Mouse (Mus musculus) retina, embryonic 14.5 days (tissue): ENCODE measurements around the gene Abcd3.

Experiments
- DNase-seq: peaks from one replicate; pipeline ENCODE4 v3.0.0-alpha.2; 2015; ENCODE audit warnings: low spot score

Gene Abcd3

DNA sequence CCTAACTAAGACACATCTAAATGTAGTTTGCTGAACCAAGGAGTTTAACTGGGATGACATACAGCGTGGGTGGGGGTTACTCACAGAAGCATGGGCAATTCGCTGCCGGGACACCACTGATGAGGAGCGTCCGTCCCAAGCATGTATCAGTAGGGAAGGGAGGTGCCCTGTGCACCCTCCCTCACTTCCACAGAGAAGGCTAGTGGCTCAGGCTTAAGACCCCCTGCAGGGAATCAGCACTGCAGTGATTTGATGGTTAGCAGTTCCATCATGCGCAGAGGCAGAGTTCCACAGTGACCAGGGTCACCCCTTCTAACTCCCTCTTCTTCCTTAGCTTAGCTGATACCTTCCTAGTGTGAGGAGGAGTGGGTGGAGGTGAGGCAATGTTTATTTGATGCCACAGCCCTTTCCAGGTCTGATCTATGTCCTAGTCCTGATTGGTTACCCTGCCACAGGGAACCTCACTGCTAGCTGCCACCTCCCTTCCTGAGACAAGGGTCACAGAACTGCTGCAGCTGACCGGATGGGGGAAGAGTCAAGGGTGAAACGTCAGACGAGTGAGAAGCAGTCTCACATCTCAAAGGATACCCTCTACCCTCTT, 76.3 kb downstream of the Abcd3 start:
- DNase-seq: no peak

DNA sequence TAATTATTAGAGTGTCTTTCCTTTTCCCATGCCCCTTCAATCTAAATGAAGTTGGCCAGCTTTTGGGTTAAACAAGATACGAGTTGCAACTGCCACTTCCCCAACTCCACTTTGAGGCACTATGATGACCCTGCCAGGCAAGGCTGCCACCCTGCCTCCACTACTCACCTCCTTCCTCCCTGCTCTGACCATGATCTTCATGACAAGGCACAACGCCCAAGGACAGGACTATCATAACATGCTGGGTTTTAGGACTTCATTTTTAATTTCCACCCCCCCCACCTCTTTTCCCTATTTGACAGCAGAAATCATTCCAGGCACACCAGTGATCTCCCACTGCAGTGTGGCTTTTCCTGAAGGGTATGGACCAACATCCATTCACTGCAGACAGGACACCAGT, 77.2 kb downstream of the Abcd3 start:
- no peak for DNase-seq

DNA sequence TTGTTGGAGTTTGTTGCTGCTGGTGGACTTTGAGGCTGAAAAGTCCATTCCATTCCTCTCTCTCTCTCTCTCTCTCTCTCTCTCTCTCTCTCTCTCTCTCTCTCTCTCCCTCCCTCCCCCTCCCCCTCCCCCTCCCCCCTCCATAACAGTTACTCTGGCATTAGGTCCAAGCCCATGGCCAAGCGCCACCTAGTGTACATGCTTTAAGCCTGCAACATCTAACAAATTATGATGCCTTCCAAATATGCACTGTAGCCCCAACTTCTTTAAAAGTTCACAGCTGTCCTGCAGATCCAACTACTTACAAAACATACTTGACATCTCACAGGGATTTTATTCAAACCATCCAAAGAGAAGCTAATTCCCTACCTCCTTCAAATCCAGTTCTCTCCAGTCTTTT, 77.6 kb downstream of the Abcd3 start:
- DNase-seq: peak; percentile 48

DNA sequence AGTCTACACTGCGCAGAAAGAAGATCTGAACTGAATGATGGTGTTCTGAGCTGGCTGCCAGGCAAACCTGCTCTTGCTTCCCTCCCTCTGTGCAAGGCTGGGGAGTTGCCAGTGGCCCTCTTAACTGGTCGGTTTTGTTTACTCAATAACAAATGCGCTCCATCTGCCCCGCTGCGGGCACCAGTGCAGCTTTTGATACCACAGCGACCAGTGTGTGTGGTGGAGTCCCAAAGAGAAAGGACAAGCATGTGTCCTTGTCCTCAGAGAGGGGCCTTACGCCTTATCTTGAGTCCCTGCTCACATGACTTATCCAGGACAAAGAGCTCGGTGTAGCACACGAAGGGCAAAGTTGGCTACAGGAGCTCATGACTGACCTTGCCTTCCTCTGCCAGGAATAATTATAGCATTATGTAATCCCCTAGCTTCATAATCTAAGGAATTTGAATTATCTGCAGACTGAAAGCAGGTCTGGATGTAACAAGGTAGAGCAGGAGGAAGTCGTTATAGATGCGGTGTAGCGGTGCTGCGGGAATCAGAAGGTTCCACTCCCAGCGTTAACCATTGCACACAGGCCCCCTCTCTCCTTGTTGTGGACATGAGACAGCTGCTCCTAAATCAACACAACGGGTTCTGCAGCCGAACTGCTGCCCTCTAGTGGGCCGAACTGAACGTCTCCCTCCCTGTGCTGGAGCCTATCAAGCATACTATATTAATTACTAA, 78.9 kb downstream of the Abcd3 start:
- DNase-seq: peak; percentile 86

DNA sequence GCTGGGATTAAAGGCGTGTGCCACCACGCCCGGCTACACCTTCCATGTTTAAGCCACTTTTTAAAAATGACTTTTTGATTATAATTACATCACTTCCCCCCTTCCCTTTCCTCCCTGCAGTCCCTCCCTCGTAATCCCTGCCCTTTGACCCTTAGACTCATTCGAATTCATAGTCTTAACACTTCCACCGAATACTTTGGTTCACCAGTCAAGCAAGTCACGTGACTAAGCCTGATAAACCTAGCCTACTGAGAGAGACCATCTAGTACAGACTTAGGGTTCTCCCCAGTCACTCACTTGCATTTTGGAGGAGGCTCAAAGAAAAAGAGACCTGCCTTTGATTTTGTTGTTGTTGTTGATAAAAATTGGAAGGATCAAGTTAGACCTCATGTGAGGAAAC, 79.6 kb downstream of the Abcd3 start:
- DNase-seq: no peak

- DNase-seq: no peak
Measured at GRCm38 (mm10) chr3:121729678-121730077, 85.4 kb downstream of the Abcd3 start.

GRCm38 (mm10) chr3:121725651-121726050, 89.5 kb downstream of the Abcd3 start:
- DNase-seq: no peak

- DNase-seq: no peak
Measured at GRCm38 (mm10) chr3:121724553-121724952, 90.5 kb downstream of the Abcd3 start.

DNA sequence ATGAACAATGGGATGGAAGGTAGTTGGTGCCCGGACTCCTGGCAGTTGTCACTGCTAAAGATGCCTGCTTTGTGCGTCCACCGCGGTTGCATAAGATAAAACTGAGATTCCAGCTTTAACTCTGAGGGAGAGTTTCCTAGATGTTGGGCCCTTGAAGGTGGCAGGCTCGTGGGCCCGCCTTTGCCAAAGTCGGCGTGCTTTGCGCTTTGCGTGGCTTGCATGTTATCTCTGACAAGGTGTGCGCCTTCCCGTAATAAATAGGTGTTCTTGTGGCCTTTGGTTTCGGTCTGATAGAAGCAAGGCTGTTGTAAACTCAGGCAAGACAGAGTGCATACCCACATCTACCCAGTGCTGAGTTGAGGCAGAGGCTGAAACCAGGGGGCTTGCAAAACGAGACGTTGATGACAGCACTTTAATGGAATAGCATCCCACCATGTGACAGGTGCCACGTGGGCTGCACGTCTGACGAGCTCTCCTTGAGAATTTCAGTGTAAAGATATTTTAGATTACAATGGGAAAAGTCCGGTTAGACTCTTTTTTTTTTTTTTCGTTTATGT, 91.1 kb downstream of the Abcd3 start:
- DNase-seq: no peak

DNA sequence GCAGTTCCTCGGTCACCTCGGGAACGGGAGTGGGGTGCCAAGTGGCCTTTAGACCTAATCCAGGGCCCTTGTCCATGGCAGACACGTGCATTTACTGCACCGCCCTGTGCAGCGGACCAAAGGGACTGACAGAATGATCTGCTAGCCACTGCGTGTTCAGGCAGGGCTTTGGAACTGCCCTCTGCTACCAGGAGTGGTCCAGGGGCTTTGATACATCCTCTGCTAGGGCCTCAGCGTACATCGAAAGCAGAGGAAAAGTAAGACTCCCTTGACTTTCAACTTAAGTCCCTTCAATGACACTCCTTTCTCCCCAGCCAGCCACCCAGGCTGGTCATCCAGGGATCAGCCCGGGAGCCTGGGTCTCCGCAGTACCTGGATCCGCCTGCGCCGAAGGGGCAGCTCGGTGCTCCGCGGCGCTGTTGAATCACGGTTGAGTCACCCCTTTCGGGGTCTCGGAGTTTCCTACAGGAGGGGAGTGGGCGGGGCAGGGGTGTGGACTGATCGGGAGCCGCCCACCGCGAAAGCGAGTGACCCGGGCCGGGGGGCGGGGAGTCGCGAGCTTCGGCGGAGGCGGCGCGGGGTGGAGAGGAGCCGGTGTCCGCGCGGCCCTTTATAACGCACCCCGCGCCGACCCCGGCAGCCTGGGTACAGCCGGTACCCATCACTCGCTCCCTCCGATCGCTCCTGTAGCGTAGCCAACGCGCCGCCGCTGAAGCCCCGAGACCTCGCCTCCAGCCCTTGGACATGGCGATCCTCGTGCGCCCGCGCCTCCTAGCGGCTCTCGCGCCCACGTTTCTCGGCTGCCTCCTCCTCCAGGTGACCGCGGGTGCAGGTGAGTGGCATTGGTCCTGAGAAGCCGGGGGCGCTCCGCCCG, 91.9 kb downstream of the Abcd3 start, which contains the start of gene F3:
TSS of gene F3 (plus strand) at position 567 of the 874 bp plus-strand sequence.
- peak; percentile 80 for DNase-seq

DNA sequence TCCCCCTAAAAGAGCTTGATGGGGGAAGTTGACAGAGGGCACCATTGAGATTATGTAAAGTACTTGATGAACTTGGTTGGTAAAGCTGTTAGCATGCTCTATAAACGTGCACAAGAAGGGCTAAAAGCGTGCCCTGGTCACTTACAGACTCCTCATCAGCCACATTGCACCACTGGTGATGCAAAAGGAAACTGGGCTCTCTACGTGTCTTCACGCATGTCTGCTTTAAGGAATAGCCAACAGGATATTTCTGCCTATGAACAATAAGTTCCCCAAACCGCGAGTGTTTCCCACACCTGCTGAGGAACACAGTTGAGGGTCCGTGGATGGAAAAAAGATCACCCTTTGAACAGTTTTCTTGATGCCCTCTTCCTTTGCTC, 93.4 kb downstream of the Abcd3 start:
- DNase-seq: no peak

DNA sequence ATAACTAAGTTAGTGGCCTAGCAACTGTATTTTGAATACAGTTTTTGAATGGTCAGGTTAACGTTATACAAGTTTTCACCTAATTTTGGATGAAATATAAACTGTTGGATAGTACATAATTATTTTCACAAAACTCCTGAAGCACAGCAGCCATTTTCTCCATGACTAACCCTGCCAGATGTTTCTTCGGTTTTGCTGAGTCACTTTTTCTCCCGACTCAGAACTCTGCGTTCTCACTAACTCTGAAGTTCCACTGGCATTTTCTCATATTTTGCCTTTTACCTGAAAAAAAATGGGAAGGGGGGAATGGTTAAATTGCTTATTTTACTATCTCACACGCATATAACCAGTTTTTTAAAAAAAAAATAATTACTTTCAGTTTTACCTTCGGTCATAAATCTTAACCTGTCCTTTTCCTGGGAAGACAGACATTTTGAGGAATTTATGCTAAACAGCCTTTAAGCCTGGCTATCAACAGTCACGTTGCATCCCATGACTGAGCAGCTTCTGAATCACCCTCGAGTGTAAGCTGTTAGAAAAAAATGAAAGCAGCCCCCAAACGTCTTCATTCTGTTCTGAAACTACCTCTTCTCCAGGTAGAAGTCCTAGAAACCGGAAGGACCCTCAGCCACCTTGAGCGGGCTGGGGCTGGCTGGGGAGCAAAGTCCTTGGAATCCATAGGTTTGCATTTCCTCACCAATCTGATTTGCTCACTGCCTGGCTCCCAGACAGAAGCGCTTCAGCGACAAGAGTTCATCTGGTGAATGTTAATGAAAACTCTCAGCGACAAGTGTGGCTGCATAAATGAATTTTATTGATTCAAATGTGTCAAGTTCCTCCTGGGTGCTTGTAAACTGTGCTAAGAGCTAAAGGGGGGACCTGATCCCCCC, 94.1 kb downstream of the Abcd3 start:
- no peak for DNase-seq

GRCm38 (mm10) chr3:121719701-121720100, 95.4 kb downstream of the Abcd3 start:
- no peak for DNase-seq

DNA sequence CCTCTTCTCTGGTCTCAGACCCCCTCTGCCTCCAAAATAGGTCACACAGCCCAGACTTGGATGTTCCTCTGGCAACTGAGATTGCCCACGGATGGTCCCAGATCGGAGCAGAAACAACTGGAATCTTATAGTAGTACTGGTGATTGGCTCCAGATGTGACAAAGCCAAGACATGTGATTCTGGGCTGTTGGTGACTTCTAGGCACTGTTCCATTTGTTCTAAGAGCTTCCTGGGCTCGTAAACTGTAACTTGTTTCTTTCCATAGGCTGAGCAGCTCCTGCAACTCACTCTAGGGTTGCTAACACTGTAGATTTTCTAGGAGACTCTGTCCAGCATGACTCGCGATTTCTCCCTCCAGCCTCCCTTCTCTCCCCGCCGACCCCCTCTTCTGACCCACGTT, 96.4 kb downstream of the Abcd3 start:
- no peak for DNase-seq

- no peak for DNase-seq
Measured at GRCm38 (mm10) chr3:121716480-121716879, 98.6 kb downstream of the Abcd3 start.

DNA sequence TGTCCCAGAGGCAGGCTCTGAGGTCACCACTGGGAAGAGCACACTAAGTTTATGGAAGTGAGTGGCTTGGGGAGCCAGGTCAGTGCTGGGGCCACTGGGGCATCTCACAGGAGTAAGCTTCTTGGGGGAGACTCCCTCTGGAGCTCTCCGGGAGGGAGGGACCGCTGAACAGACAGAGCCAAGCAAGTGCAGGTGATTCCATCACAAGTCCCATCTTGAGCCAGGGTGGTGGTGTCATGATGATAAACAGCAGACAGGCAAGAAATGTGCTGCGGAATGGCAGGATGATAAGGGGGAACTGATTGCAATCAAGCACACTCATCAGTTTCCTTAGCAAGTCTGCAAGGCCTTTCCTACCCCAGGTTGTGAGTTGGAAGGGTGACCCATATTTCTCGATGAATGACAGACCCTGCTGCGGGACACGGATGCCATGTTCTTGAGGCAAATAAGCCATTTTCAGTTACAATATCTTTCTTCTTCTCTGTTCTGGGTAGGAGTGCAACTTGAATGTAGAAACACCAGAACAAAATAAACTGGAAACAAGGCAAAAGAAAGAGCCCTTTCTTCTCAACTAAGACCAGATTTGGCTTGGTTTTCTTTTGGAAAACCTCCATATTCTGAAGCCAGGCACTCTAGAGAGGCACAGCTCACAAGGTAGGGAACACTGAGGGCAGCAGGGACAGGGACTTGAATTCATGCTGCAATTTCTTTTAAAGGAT, 99.2 kb downstream of the Abcd3 start:
- DNase-seq: no peak

GRCm38 (mm10) chr3:121715336-121715735, 99.8 kb downstream of the Abcd3 start:
- no peak for DNase-seq

GRCm38 (mm10) chr3:121714461-121714860, 100.6 kb downstream of the Abcd3 start:
- no peak for DNase-seq

DNA sequence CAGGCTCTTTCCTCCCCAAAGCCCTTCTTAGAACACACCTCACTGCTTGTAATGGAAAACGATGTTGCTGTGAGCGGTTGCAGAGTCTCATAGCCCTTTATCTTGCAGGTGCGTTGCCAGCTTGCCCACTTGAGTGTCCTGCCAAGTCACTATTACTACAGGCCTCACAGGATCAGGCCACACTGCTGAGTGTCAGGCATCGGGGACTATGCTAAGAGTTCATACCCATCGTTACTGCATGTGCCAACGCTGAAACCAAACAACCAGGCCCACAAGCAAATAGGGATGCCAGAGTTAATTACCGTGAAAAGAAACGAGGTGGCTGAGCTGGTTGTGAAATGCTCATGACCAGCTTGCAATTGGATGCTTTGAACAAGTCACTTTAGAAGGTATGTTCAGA, 101.3 kb downstream of the Abcd3 start:
- DNase-seq: no peak

DNA sequence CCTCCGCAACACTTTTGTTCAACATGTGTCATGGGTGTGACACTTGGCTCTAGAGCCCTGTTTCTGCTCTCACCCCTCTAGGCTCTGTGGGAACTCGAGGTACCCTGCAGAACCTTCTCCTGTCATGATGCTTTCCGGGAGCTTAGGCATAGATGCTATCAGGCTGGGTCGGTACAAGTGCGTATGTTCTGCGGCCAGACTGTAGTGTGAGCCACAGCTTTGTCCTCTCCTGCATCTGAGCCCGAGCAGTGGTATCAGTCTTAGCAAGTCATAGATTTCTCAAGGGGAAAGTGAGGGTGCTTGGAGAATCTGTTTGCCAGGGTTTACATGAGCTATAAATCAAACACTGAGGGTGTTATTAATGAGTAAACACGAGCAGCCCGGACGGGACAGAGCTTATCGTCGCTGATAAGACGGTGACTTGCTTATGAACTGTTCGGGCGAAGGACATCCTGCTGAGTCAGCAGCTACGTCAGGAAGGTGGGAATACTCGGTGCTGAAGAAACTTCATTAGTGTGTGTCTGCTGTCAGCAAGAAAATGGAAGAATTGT, 101.9 kb downstream of the Abcd3 start:
- DNase-seq: no peak

DNA sequence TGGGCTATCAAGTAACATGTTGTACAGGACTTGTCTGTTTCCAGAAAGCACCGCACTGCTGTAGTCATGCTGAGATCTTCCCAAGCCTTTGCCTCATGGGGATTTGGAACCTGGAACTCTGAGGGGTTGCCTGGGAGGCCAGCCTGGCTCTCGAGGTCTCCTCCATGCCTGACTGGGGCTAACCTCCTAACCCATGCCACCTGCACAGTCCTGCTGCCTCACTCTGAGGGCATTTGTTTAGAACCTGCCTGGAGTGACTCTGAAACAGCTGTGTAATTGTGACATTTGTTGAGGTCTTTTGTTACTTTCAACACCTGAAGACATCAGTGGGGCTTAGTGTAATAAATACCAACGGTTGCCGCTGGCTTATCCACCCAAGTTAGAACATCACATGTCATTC, 102.9 kb downstream of the Abcd3 start:
- no peak for DNase-seq
